Mouse (Mus musculus): Measurements from ENCODE around the gene Psmd4.
"Not testable (repeated sequence)": the region's sequence is repeated elsewhere in the genome, so short reads cannot be mapped to it uniquely, and the experiment has no call there.

The Psmd4 gene

DNA sequence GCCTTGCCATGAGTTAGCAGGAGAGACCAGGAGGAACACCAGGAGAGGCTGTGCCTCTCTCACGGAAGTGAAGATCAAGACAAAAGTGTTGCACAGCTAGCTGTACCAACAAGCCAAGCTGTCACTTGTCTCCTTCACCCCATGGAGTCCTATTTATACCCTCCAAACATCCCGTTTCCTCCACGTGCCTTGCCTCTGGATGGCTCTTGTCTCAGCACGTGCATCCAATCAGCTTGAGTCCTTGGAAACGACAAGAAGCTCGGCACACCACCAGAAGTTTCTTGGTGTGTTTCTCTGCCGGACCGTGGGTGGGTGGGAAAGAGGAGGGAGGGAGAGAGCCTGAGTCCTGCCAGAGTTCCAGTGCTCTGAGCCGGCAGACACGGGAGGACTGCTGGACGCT, 17.9 kb downstream of the Psmd4 start:
- no peak for DNase-seq

DNA sequence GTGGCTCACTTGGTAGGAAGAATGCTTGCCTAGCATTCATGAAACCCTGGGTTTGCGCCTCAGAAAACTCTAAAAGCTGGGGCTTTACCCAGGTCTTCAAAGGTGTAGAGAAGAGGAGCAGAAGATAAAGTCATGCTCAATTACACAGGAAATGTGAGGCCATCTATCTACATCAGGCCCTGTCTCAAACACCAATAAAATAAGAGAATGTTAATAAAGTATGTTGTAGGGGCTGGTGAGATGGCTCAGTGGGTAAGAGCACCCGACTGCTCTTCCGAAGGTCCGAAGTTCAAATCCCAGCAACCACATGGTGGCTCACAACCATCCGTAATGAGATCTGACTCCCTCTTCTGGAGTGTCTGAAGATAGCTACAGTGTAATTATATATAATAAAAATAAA, 21.5 kb downstream of the Psmd4 start:
- DNase-seq, result not testable (repeated sequence)

DNA sequence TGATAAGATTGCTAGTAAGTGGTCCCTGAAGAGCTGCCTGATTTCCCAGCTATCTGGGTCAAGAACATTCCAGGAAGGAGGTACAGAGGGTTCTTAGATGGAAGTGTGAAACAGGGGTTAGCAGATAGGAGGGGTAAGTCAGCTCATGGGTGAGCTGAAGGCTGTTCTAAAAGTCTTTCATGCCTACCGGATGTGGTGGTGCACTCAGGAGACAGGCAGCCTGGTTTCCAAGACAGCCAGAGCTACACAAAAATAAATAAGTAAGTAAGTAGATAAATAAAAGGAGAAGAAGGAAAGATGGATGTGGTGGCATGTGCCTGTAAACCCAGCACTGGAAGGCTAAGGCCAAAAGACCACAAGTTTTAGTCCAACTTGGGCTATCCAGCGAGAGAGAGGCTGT, 23.7 kb downstream of the Psmd4 start:
- no peak for DNase-seq

DNA sequence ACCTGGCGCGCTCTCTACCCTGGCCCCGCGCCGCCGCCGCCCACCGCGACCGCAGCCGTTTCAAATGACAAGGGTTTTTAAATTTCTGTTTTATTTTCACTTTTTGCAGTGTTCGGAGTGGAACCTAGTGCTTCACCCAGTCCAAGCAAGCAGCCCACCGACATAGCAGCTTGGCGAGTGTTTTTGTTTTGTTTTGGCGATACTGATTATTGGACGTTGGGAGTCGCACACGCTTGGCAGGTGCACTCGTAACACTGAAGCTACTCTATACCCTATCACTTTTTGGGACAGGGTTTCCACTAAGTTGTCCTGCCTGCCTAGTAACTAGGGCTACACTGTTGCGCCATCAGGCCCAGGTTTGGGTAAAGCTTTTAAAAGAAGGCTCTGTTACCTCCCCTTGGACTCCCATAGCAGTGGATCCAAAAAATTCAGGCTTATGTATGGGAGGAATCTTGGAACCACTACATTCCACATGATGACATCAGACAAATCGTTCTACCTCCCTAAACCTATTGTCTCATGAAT, 25.8 kb downstream of the Psmd4 start:
- no peak for DNase-seq

DNA sequence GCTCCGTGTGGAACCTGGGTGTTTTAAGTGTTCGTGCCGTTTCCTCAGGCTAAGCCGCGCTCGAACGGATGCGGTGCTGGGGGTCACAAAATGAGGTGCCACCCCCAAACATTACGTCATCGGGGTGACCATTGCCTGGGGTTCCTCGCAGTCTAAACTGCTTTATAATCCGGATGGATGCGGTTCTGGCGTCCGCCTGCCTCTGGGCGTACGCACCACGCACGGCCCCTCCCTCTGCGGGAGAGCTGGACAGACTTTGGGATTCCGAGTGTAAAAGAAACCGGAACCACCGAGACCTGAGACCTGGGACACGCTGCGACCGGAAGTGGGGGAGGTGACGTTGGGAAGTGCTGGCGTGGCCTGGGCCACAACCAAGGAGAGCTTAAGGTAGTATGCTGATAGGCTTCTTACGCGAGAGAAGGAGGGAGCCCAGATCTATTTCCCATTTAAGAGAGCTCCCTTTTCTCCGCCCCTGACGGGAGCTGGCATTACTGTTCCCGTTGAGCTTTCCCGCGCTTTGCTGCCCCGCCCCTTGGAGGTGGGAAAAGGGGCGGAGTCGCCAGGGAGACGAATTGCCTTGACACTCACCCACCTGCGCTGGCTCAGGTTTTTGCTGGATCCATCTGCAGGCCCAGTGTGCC, 26.4 kb downstream of the Psmd4 start:
- peak; percentile 97 for DNase-seq

DNA sequence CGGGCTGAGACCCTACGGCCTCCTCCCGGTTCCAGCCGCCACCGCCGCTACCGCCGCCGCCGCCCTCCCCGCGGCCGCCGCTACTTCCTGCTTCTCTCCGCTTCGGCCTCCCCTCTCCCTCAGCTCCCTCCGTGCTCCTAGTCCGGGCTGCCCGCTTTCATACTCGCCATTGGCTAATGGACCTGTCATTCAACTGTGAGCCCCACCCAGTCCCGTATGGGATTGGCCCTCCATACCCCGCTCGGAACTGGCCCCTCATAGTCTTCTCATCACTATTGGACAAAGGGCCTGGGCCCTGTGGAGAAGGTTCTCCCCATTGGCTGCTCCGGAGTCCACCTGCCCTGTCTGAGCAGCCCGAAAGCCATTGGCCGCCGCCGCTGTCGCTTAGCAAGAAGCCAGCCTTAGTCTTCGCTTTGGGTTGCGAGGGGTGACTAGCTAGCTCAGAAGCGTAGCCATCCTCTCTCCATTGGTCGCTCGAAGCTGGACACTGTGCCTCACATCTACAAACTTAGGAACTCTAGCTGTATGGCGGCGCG, 27.0 kb downstream of the Psmd4 start, which contains the start of gene Zfp687:
Gene Zfp687 (minus strand): TSS at position 112 of the 536 bp plus-strand sequence.
- peak; percentile 100 for DNase-seq

DNA sequence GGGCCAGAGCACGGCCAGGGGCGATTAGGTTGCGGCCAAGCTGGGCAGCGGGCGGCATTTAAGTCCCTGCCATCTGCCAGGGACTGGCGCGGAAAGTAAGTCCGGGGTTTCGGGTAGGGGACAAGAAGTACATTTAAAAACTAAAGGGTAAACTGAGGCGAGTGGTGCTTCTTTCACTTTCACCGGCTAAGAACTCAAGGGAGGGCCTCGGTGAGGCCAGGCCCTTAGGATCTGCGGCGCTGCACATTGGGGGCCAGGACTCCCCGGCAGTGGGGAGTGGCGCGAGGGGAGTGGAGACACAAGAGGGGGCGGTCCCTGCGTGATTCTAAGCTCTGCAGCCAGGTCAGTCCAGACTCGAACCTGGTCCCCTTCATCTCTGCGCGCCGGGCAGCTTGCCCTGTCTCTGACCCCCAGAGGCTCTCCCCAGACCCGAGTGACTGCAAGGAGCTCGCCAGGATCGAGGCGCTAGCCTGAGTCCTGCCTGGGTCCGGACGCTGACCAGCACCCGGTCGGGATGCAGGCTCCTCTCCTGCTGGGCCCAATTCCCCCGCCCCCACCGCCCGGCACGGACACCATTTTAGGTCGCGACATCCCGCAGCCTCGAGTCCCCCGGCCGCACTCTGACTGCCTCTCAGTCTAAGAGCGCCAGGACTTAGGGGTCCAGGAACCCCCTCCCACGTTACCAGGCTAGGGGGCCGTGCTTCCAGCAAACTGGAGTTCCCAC, 27.8 kb downstream of the Psmd4 start:
- DNase-seq, result peak; percentile 69

DNA sequence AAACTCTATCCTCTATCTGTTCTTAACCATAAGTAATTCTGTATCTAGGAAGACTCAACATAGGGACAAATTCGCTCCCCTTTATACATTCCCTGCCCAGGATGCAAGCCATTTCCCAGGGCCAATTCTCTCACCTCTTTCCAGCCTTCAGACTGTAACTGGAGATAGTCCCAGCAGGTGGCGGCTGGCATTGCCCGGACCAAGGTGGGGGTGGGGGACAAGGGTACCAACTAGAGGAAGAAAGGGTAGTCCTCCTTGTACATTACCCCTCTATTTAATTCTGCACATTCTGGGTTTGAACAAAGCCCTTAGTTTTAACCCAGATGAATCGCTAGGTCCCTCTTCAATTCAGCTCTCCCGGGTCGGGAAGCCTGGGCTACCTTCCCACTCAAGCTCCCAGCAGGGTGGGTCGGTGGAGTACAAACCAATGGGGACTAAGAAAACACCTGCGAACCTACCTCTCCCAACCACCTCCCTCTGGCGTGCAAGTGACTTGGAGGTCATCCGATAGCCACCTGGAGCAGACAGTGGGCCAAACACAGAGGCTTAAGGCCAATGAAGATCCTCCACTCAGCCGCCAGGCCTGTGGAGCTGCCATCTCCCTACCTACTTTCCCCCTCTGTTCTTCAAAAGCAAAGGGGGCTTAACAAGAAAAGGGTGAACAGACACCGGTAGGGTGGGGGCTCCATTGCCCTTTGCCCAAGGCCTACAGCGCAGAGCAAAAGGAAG, 28.6 kb downstream of the Psmd4 start:
- peak; percentile 68 for DNase-seq

DNA sequence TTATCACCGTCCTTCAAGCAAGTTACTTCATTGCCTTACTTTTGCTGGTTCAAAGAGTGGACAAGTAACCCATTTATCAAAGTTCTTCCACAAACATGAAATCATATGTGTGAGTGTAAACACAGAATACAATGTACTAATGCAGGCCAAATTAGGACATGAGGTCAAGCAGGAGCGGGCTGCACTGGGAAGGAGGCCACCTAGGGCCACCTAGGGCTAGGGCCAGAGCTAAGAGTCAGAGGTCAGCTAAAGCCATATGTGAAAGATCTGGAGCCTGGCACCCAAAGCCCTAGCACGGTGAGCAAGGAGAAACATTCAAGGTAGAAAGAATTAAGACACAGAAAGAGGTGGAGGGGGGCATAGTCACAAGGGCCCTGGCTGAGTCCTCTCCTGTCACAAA, 29.4 kb downstream of the Psmd4 start:
- no peak for DNase-seq

DNA sequence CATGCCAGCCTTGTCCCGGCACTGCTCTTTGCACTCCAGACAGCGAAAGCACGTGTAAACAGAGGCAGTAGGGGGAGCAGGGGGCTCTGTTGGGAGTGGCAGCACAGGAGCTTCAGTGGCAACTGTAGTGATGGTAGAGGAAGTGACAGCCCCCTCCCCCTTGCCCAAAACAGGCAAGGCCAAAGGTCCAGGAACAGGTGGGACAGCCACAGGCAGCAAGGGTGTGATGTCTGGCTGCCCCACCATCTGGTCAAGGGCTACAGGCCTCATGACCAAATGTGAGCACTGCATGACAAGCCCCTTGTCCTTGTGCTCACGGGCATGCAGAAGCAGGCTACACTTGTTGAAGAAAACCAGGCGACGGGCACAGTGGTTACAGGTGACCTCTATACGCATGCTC, 32.0 kb downstream of the Psmd4 start:
- no peak for DNase-seq

DNA sequence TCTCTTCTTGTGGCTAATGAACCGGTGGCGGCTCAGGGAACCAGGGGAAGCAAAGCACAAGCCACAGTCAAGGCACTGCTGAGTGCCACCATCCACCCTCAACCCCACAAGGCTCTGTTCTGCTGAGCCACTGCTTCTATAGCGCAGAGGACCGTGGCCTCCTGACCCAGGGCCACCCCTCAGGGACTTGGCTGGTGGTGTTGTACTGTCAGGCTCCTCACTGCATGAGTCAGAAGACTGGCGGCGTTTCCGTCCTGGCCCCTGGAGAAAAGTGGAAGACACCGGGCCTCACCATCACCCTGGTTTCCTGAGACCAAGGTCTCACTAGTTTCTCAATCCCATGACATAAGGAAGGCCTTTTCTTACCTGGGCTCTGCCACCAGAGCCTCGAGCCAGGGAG, 34.7 kb downstream of the Psmd4 start:
- DNase-seq, result no peak

DNA sequence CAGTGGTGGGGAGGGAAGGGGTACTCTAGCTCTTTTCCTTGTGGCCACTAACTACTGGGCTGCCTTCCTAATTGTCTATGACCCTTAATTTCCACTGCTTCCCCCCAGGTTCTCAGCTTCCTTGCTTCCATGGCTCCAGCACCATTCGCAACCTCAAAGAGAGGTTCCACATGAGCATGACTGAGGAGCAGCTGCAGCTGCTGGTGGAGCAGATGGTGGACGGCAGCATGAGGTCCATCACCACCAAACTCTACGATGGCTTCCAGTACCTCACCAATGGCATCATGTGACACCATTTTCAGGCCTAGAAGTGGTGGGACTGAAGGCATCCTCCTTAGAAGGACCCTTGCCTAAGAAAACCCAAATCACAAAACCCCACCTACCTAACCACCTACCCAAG, 36.8 kb downstream of the Psmd4 start:
- DNase-seq, result no peak

DNA sequence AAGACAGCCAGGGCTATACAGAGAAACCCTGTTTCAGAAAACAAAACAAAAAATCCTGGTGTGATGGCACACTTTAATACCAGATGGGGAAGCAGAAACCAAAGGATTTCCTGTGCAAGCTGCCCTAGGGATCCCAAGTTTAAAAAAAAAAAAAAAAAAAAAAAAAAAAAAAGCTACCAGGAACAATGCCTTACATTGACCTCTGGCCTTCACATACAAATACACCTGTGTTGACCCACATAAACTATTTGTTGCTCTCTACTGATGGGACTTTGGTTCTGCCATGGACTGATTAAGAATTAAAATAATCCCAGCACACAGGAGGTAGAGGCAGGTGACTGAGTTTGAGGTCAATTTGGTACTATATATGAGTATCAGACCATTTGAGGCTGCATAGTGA, 39.1 kb downstream of the Psmd4 start:
- DNase-seq, result no peak

DNA sequence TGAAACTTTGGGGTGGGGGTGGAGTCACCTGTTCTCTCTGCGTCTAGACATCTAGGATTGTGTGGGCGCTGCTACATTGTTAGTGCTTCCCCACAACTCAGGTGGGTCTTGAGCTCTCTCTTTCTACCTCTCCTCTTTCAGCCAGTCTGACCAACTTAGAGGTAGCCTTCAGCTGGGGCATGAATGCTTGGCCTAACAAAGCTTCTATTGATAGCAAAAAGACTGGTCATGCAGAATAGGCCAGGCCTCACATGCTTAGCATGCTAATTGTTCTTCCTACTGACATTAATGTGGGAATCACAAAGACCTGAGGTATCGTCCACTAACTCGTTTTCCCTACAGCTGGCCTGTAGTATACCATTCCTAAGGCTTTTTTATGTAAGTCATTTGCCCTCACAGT, 39.8 kb downstream of the Psmd4 start:
- no peak for DNase-seq

DNA sequence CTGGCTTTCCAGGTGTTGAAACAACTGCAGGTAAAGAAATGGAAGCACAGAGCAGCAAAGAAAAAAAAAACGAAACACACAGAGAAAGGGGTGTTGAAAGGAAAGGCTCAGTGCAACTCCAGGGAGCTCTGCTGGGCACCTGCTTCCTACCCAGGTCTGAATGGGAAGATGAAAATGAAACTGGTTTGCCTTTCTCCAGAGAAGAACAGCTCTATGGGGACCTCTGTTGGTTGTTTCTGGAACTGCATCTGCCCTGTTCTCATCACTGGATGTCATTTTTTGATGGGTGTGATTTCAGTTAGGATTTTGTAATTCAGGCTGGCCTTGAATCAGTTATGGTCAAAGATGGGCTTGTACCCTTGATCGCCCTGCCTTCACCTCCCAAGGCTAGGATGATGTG, 45.5 kb downstream of the Psmd4 start:
- DNase-seq, result peak; percentile 86

DNA sequence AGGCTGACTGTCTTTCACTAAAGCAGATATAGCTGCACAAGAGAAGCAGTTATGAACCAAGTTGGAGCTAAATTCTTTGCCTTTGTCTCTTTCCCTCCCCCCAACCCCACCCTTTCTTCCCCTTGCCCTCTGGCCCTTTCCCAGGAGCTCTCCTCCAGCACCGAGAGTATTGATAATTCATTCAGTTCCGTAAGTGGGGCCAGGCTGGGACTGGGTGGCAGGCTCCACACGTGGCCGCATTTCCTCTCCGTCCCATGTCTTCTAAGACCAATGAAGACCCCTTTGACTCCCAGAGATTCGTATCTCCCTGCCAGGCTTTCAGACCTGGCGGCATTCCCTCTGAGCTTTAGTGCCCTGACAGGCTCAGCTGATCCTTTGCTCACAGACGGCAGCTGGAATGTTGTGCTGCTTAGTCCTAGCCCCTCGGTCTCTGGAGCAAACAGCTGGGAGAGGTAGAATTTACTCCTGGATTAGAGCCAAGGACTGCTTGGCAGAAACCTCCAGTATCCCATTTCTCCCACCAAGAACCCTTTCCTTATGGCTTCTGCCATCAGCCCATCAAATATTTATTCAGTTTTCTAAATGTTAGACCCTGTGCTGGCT, 53.2 kb downstream of the Psmd4 start:
- no peak for DNase-seq

DNA sequence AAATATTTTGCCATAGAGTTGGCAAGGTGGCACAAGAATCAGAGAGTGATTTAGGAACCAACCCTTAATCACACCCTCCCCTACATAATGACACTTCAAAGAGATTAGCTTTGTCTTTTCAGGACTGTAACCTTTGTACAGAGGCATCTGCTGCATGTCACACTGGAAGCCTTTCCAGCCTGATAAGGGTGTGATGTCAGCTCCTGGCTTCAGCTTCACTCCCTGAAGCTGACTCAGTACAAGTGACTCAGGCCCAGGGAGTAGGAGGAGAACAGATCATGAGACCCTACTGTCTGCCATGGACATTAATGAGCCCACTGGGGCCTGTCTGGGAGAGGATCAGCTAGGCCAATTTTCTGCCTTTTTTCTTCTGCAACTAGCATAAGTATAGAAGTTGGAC, 54.8 kb downstream of the Psmd4 start:
- no peak for DNase-seq

DNA sequence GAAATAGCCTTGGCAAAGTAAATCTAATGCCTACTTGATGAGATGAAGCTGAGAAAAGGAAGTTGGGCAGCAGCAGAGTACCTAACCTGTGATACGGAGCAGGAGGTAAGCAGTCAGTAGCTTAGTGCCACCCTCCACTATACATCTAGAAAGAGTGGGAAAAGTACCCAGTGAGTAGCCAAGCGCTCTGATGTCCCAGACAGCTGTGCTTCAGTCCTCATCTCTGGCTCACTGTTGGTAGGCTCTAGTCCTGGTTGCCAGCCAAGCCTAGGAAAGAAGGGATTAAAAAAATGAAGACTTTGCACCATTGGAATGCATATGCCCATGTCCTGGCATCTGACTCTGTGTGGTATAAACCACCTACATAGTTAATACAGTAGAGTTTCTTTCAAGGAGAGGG, 56.9 kb downstream of the Psmd4 start:
- no peak for DNase-seq

DNA sequence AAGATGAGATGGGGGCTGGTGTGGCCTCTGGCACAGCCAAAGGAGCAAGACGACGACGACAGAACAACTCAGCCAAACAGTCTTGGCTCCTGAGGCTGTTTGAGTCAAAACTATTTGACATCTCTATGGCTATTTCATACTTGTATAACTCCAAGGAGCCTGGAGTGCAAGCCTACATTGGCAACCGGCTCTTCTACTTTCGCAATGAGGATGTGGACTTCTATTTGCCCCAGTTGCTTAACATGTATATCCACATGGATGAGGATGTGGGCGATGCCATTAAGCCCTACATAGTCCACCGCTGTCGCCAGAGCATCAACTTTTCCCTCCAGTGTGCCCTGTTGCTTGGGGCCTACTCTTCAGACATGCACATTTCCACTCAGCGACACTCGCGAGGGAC, 58.1 kb downstream of the Psmd4 start:
- no peak for DNase-seq

Measured in cerebellum, adult 8-10 months (tissue).